Mouse (Mus musculus) hindbrain, postnatal 0 days (tissue): ENCODE measurements at regions not wholly inside any gene's neighbourhood (a gene's known extent, or its start where the extent isn't known, plus 50 kb on each side); places are given as distances from the start of the nearest gene placed in this dataset.

ENCODE experiments used
- ATAC-seq: fragments of 200-750 bp; cut with Nextera tagmentation; 2 replicates; pipeline ENCODE4 v1.8.0; 2017; ENCODE audit warnings: mild to moderate bottlenecking, moderate TSS enrichment, moderate library complexity
- DNase-seq: peaks from one replicate; pipeline ENCODE4 v3.0.0-alpha.2; 2015; ENCODE audit warnings: low spot score
- H3K27ac ChIP-seq: fragments of 300-500 bp; sonication (generic); 2 replicates; pipeline ENCODE4 v1.5.1; 2014; ENCODE audit warnings: mild to moderate bottlenecking
- H3K27me3 ChIP-seq: fragments of 300-500 bp; sonication (generic); 2 replicates; pipeline ENCODE4 v1.6.1; 2014; ENCODE audit warnings: low read length, mixed read lengths; ENCODE audit not compliant: insufficient read depth
- H3K36me3 ChIP-seq: fragments of 300-500 bp; sonication (generic); 2 replicates; pipeline ENCODE4 v1.6.1; 2014; ENCODE audit warnings: low read length, mixed read lengths; ENCODE audit not compliant: insufficient read depth
- H3K4me1 ChIP-seq: fragments of 300-500 bp; sonication (generic); 2 replicates; pipeline ENCODE4 v1.6.1; 2014; ENCODE audit warnings: antibody characterized with exemption, low read length, mixed read lengths; ENCODE audit not compliant: insufficient read depth
- H3K4me2 ChIP-seq: fragments of 300-500 bp; sonication (generic); 2 replicates; pipeline ENCODE4 v1.6.1; 2014; ENCODE audit warnings: low read depth, mild to moderate bottlenecking, low read length, moderate library complexity, mixed read lengths
- H3K4me3 ChIP-seq: fragments of 300-500 bp; sonication (generic); 2 replicates; pipeline ENCODE4 v1.5.1; 2014; ENCODE audit warnings: low read length
- H3K9ac ChIP-seq: fragments of 300-500 bp; sonication (generic); replicated peaks from 2 replicates; pipeline ENCODE4 v1.6.1; 2014; ENCODE audit warnings: mild to moderate bottlenecking, low read length, moderate library complexity, mixed read lengths
- H3K9me3 ChIP-seq: fragments of 300-500 bp; sonication (generic); 2 replicates; pipeline ENCODE4 v1.6.1; 2016; ENCODE audit warnings: low read length, mixed read lengths
- CTCF ChIP-seq: IDR thresholded peaks from 2 replicates; pipeline ENCODE4 v1.5.1; 2016; ENCODE audit warnings: antibody characterized with exemption, control low read depth, low read depth
- WGBS: fragments of 180-500 bp; shearing (Covaris S2); extraction: QIAGEN DNeasy Blood & Tissue Kit; methylation state at CpG from one replicate; pipeline ENCODE4 v1.1.7; 2014; 5-methylcytosine and 5-hydroxymethylcytosine counted together

DNA sequence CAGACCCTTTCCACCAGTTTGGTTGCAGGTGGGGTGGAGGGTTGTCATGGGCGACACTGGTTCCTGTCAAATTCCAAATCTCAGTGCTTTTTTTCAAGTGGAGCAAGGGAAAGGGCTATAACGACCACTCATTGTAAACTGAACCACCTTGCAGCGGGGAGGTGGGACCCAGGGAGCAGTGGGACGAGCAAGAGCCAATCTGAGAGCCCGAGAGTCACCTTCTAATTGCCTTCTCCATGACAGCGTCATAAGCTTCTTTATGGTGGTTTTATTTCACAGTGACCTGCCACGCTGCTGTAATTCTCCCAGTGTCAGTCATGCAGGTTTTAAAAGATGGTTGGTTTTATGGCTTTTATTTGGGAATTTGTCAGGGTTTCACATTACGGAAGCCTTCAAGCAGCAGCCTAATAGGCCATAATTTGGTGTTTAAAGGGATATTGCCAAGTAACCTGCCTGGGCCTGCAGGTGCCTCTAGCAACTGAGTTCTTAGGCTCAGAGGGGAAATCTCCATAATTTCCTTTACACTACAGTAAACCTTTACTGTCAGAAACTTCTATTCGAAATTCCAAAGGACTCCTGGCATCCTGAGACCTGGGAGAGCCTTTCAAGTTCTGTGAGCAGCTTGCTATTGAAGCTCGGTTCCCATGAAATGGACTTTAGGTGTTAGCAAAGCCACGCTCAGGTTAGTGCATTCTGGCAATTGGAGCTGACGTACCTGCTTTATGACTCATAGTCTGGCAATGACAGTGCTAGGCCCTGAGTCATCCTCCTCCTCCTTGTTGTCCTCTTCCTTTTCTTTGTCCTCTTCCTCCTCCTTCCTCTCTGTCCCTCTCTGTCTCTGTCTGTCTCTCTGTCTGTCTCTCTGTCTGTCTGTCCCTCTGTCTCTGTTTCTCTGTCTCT, 235.6 kb upstream of the Pgrmc2 start:
- ATAC-seq, result no peak
- H3K4me2 ChIP-seq, result no peak overlapping the region

DNA sequence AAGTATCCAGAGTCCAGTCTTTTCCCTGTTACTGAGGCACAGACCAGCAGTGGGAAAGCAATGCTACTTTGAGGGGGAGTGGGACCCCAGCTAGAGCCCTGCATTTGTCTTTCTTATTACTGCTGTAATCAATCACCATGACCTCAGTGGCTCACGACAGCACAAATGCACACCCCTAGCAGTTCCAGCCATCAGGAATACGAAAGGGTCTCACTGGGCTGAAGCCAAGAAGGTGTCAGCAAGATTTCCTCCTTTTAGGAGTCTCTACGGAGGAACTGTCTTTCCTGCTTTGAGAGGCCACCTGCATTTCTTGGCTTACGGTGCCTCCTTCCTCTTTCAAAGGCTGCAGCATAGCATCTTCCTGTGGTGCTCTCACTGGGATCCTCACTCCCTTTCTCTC, 234.3 kb upstream of the Pgrmc2 start:
- 36% methylated on average over 4 of the region's 4 CpGs for WGBS
- no peak overlapping the region for H3K4me2 ChIP-seq
- no peak overlapping the region for H3K27ac ChIP-seq
- no peak for DNase-seq
- TF ChIP-seq CTCF, result no peak
- H3K9me3 ChIP-seq, result no peaks in the 10 kb centered on the region
- H3K9ac ChIP-seq, result no peak overlapping the region
- no peaks in the 10 kb centered on the region for H3K36me3 ChIP-seq
- H3K27me3 ChIP-seq, result no peaks in the 10 kb centered on the region
- no peaks in the 10 kb centered on the region for H3K4me1 ChIP-seq
- no peak overlapping the region for H3K4me3 ChIP-seq
- no peak for ATAC-seq

More for the DNA sequence above, 235.6 kb upstream of the Pgrmc2 start:
- H3K36me3 ChIP-seq, result no peaks in the 10 kb centered on the region
- H3K9me3 ChIP-seq, result no peaks in the 10 kb centered on the region
- no peak overlapping the region for H3K9ac ChIP-seq
- H3K27me3 ChIP-seq, result no peaks in the 10 kb centered on the region
- no peaks in the 10 kb centered on the region for H3K4me1 ChIP-seq
- no peak for DNase-seq
- TF ChIP-seq CTCF, result no peak
- 67% methylated on average over 12 of the region's 12 CpGs for WGBS
- H3K4me3 ChIP-seq, result no peak overlapping the region
- H3K27ac ChIP-seq, result no peak overlapping the region

DNA sequence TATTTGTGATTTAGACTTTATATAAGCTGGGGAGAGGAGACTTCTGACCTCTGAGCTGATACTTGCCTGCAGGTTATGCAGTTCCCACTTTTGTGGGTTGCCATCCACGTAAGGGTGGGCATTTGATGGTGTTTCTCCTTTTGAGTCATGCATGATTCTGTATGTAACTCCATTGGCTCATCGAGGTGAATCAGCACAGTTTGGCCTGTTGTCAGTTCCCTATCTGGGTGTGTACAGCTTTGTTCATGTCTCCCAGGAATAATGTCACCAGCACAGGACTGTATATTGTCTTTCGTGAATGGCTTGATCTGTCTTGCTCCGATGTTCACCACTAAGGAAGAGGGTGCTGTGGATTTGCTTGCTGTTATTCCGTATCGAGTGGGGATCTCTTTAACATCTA, 229.6 kb upstream of the Pgrmc2 start:
- Histone ChIP-seq H3K9me3 (no peaks in the 10 kb centered on the region), H3K4me3 (no peak overlapping the region), H3K27ac (no peak overlapping the region), H3K27me3 (no peaks in the 10 kb centered on the region), H3K4me1 (no peaks in the 10 kb centered on the region), H3K36me3 (no peaks in the 10 kb centered on the region), H3K4me2 (no peak overlapping the region), H3K9ac (no peak overlapping the region)
- TF ChIP-seq CTCF, result no peak
- DNase-seq (no peak), ATAC-seq (no peak)
- 91% methylated on average over 6 of the region's 6 CpGs for WGBS

GRCm38 (mm10) chr3:41307400-41308028, 224.7 kb upstream of the Pgrmc2 start:
- no peak overlapping the region for H3K4me2 ChIP-seq

DNA sequence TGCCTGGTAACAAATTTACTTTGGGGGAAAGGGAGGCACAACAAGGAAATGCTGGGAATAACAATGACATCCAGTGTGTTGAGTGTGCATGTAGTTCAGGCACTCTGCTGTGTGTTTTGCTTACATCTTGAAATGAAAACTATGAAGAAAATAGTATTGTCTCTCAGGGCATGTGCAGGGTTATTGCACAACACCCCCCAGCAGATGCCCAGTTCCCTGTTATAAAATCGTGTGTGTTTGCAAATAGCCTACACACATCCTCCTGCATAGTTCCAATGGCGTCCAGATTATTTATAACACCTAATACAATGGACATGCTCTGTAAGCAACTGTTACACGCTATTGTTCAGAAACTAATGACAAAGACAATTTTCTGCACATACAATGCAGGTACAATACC, 220.0 kb upstream of the Pgrmc2 start:
- 77% methylated on average over 3 of the region's 3 CpGs for WGBS
- H3K36me3 ChIP-seq, result no peaks in the 10 kb centered on the region
- H3K9me3 ChIP-seq, result no peaks in the 10 kb centered on the region
- H3K27ac ChIP-seq, result no peak overlapping the region
- no peak for ATAC-seq
- no peak overlapping the region for H3K4me3 ChIP-seq
- H3K4me1 ChIP-seq, result no peaks in the 10 kb centered on the region
- H3K4me2 ChIP-seq, result no peak overlapping the region
- no peak for DNase-seq
- no peaks in the 10 kb centered on the region for H3K27me3 ChIP-seq
- no peak for TF ChIP-seq CTCF
- H3K9ac ChIP-seq, result no peak overlapping the region

More at GRCm38 (mm10) chr3:41307400-41308028, 224.7 kb upstream of the Pgrmc2 start:
- no peak overlapping the region for H3K9ac ChIP-seq
- no peaks in the 10 kb centered on the region for H3K36me3 ChIP-seq
- DNase-seq (no peak), ATAC-seq (peak; percentile 61; the same call in 1 of the 2 replicates)
- H3K4me3 ChIP-seq, result no peak overlapping the region
- no peaks in the 10 kb centered on the region for H3K9me3 ChIP-seq
- H3K4me1 ChIP-seq, result no peaks in the 10 kb centered on the region
- H3K27me3 ChIP-seq, result no peaks in the 10 kb centered on the region
- 73% methylated on average over 13 of the region's 13 CpGs for WGBS
- H3K27ac ChIP-seq, result no peak overlapping the region
- no peak for TF ChIP-seq CTCF

DNA sequence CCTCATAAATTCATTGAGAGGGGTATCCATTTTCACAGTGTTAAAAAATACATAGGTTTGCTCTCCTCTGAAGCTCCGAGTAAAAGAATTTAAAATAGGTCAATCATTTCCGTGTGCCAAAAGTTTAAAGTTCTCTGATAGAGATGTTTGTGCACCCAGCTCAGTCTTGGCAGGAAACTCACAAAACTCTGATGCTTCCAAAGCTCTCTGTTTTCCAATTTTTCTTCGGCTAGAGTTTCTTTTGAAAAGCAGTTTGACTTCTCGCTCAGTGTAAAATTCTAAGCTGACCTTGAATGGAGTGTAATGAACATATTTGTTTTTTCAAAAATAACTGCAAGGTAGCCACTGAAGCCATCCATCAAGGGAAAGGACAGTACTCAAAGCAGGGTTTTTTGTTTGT, 215.9 kb upstream of the Pgrmc2 start:
- DNase-seq (no peak), ATAC-seq (no peak)
- WGBS, result 64% methylated on average over 4 of the region's 4 CpGs
- H3K4me1 ChIP-seq, result no peaks in the 10 kb centered on the region
- no peaks in the 10 kb centered on the region for H3K27me3 ChIP-seq
- H3K4me2 ChIP-seq, result no peak overlapping the region
- H3K9ac ChIP-seq, result no peak overlapping the region
- H3K36me3 ChIP-seq, result no peaks in the 10 kb centered on the region
- no peak overlapping the region for H3K27ac ChIP-seq
- H3K9me3 ChIP-seq, result no peaks in the 10 kb centered on the region
- no peak for TF ChIP-seq CTCF
- no peak overlapping the region for H3K4me3 ChIP-seq
